Mouse (Mus musculus) embryonic fibroblast, embryonic 13.5 days (primary cell): ENCODE measurements at regions not wholly inside any gene's neighbourhood (a gene's known extent, or its start where the extent isn't known, plus 50 kb on each side); places are given as distances from the start of the nearest gene placed in this dataset.

ENCODE experiments used
- H3K27ac ChIP-seq: 2 replicates; pipeline ENCODE4 v1.5.1; 2012; ENCODE audit warnings: low read length, control low read depth, inconsistent platforms; ENCODE audit not compliant: insufficient read depth
- H3K4me1 ChIP-seq: 2 replicates; pipeline ENCODE4 v1.6.1; 2011; ENCODE audit warnings: low read length; ENCODE audit not compliant: control insufficient read depth, insufficient read depth
- H3K4me3 ChIP-seq: 2 replicates; pipeline ENCODE4 v1.5.1; 2011; ENCODE audit warnings: mild to moderate bottlenecking, control low read depth, low read length; ENCODE audit not compliant: insufficient read depth
- CTCF ChIP-seq: IDR thresholded peaks from 2 replicates; pipeline ENCODE4 v1.5.1; 2011; ENCODE audit warnings: mild to moderate bottlenecking, control low read depth, low read length, moderate library complexity, borderline replicate concordance; ENCODE audit not compliant: insufficient read depth
- POLR2A ChIP-seq: IDR thresholded peaks from 2 replicates; pipeline ENCODE4 v1.6.1; 2011; ENCODE audit warnings: low read depth, mild to moderate bottlenecking, control low read depth, low read length, moderate library complexity

DNA sequence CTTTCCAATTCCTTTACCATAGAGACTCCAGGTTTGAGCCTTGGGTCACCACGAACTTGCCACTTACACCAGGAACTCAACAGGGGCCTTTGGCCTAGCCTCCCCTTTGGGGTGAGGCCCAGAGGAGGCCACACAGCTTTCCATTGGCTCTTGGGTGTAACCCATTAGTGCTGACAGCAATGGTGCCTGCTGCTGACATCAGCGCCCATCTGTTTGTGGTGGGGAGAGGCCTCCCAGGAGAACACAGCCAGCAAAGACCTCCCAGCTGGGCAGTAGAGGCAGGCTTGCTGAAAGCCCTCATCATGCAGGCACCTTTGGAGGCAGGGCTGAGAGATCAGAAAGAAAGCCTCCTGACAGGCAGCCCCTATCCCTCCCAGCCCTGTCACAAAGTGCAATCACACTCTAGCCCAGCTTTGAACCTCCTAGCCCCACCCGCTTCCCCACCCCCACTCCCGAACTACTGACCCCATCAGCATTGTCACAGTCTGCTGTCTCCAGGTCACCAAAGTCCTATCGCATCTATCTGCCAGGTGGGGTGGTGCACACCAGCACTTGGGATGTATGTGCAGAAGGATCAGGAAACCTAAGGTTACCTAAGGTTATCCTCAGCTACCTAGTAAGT is 83.7 kb downstream of the Vegfa start:
- TF ChIP-seq POLR2A, result no peak
- no peak for TF ChIP-seq CTCF
- Histone ChIP-seq H3K4me3 (no peak overlapping the region), H3K27ac (no peak overlapping the region), H3K4me1 (peaks cover 15% of the 10 kb centered on the region)

DNA sequence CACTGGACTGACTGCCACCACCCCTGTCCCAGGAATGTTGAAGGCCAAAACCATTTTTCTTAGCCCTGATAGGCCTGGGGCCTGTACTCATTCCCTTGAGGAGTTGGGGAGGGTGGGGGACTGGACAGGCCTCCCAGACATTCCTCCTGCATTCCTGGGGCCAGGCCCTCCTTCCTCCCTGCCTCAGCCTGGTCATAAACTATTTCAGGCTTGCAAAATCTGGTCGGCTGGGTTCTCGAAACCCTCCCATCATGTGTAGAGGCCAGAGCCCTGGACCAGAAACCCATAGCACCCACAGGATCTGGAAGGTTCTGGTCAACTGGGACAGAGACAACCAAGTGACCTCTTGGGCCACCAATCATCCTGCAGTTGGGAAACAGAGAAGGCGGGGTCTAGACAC is 87.2 kb downstream of the Vegfa start:
- no peak for TF ChIP-seq CTCF
- no peak for TF ChIP-seq POLR2A
- H3K27ac ChIP-seq, result 0 out of 2 replicates have a peak overlapping the region, but pooled peaks have one; percentile 8

DNA sequence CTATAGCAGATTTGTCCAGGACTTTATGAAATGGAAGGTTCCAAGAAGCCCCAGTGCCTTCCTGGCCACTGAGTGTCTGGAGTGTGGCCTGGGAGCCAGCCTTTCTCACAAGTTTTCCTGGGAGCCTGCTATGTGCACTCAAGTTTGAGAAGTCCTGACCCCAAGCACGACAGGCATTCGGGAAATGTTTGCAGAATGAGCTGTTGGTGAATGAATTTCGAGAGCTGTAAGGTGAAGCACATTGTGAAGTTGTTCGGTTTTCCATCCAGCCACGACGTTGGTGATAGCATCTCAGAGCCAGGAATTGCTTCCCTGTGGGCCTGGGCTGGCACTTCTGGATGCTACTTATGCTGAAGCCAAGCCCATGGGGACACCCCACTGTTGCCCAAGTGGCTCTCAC is 88.9 kb downstream of the Vegfa start:
- peaks cover 16% of the 10 kb centered on the region for H3K4me1 ChIP-seq
- no peak overlapping the region for H3K4me3 ChIP-seq
- H3K27ac ChIP-seq, result peak overlapping the region; percentile 65
- TF ChIP-seq POLR2A, result no peak
- no peak for TF ChIP-seq CTCF

More for the DNA sequence above, 87.2 kb downstream of the Vegfa start:
- Histone ChIP-seq H3K4me1 (peaks cover 16% of the 10 kb centered on the region), H3K4me3 (no peak overlapping the region)

DNA sequence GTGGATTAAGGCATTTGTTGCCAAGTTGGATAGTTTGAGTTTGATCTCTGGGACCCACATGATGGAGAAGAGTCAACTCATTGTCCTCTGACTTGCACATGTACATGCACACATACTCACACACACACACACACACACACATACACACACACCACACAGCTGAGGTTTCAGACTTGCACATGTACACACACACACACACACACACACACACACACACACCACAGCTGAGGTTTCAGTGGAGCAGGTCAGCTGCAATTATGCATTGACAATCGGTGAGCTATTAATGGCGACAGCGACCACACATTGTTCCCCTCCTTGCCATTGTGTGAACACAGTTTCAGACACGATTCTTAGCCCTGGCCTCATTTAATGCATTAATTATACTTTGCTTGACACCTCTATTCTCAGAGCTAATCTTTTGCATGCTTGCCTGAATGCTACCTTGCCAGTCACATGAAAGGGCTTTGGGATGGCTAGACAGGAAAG is 90.2 kb downstream of the Vegfa start:
- Histone ChIP-seq H3K4me1 (peaks cover 16% of the 10 kb centered on the region), H3K4me3 (no peak overlapping the region), H3K27ac (no peak overlapping the region)
- TF ChIP-seq POLR2A (no peak), CTCF (no peak)

DNA sequence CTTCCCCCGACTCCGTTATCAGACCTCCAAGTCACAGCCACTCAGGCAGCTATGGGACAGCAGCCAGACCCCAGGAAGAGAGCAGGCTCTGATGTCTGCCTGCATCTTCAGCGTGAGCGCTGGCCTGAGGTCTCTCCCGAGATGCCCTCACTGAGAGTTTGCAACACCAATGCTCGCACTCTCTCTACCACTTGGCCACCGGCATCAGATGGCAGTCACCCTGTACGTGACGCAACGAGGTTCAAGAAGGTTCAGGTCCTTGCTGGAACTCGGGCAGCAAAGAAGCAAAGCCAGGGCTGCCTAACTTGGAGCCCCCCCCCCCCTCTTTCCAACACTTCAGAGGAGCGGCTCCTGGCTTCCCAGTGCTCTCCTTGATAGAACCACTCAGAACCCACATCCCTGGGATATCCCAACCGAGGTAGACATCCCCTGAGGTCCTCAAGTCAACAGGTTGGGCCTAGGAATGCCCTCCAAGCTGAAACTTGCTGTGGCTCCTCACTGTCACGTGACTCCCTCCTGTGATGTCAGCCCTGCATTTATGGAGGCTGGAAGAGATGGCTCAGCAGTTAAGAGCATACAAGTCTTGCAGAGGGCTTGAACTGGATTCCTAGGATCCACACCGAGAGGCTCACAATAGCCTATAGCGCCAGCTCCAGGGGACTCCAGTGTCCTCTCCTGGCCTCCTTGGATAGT is 91.9 kb downstream of the Vegfa start:
- peaks cover 14% of the 10 kb centered on the region for H3K4me1 ChIP-seq
- H3K4me3 ChIP-seq, result no peak overlapping the region
- no peak overlapping the region for H3K27ac ChIP-seq
- TF ChIP-seq CTCF (no peak), POLR2A (no peak)

DNA sequence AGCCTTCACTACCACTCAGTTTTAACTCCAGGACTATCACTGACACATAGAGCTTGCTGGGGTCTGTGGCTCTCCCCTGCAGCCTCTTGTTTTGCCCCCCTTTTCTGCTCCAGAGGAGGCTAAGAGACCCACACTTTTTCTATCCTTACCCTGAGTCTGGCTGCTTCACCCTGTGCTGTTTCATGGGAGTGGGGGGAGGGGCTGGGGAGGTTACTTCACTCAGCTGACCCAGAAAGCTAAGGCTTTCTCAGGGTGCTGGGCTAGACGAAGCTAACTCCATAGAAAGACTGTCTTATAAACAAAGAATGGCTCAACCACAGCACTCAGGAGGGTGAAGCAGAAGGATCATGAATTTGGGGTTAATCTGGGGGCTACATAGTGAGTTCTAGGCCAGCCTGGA is 93.9 kb downstream of the Vegfa start:
- H3K4me1 ChIP-seq, result no peaks in the 10 kb centered on the region; the same call in 1 of the 2 replicates
- H3K27ac ChIP-seq, result no peak overlapping the region
- TF ChIP-seq CTCF (no peak), POLR2A (no peak)
- H3K4me3 ChIP-seq, result no peak overlapping the region

DNA sequence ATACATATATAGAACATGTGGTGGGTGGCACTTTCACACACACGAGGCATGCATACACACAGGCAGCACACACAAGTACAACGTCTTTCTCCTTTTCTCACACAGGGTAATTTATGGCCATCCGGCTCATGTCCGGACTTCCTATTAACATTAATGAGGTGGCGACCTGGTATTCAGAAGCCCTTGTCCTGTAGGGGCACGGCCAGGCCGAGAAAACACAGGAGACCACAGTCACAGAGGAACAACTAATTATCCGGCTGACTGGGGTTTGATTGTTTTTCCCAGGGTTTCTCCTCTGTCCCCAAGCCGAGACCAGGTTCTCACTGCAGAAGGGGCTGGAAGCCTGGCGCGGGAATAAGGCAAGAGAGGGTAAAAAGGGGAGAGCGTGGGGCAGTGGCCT is 95.6 kb downstream of the Vegfa start:
- Histone ChIP-seq H3K4me3 (no peak overlapping the region), H3K27ac (no peak overlapping the region), H3K4me1 (no peaks in the 10 kb centered on the region; the same call in 1 of the 2 replicates)
- TF ChIP-seq POLR2A (no peak), CTCF (no peak)

DNA sequence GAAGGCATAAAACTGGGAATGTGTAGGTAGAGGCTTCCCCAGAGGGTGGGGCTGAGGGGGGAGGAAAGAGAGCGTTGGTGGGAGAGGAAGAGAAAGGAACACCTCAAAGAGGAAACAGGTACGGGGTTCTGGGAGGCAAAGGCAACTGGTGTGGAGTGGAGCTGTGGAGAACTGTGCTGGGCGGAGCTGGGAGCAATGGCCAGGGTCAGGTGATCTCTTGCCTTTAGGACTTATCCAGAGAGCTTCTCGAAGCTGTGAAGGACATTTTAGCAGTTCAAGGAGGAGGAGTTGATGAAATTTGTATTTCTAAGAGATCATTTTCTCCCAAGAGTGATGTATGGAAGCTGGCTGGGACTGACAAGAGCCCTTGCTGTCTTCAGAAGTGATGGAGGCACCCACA is 96.9 kb downstream of the Vegfa start:
- no peak overlapping the region for H3K27ac ChIP-seq

DNA sequence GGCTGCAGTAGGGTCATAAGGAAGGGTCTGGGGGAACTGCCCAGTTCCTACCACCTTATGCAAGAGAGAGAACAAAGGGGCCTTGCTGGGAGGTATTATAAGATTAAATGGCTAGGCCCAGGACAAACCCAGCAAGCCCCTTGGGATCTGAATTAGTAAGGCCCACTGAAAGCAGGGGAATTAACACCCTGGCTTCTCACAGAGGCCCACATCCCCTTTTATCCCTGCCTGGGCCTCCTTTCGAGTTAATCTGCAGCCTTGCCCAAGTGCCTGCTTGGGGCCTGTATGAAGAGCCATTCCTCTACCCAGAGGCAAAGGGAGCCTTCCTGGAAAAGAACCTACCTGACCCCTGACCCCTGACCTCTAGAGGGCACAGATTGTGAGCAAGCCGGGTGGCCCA is 98.2 kb downstream of the Vegfa start:
- H3K4me1 ChIP-seq, result no peaks in the 10 kb centered on the region; the same call in 1 of the 2 replicates
- no peak overlapping the region for H3K27ac ChIP-seq

More for the DNA sequence above, 96.9 kb downstream of the Vegfa start:
- H3K4me3 ChIP-seq, result no peak overlapping the region
- H3K4me1 ChIP-seq, result no peaks in the 10 kb centered on the region; the same call in 1 of the 2 replicates
- TF ChIP-seq CTCF (no peak), POLR2A (no peak)

DNA sequence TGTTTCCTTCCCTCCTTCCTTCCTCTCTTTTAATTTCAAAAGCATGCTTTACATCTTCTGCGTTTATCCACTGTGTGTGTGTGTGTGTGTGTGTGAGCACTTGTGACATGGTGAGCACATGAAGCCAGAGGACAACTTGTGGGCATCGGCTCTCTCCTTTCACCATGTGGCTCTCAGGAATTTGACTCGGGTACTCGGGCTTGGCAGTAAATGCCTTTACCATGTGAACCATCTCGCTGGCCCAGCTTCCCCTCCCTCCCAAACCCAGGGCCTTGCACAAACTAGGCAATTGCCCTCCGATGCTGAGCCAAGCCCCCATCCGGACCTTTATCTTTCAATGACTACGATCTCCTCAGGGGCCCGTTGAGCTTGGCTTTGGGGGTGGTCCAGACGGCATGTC is 99.1 kb downstream of the Vegfa start:
- TF ChIP-seq CTCF, result no peak
- TF ChIP-seq POLR2A, result no peak
- H3K27ac ChIP-seq, result no peak overlapping the region
- no peaks in the 10 kb centered on the region; the same call in 1 of the 2 replicates for H3K4me1 ChIP-seq
- no peak overlapping the region for H3K4me3 ChIP-seq

More for the DNA sequence above, 98.2 kb downstream of the Vegfa start:
- H3K4me3 ChIP-seq, result no peak overlapping the region
- TF ChIP-seq CTCF (no peak), POLR2A (no peak)

DNA sequence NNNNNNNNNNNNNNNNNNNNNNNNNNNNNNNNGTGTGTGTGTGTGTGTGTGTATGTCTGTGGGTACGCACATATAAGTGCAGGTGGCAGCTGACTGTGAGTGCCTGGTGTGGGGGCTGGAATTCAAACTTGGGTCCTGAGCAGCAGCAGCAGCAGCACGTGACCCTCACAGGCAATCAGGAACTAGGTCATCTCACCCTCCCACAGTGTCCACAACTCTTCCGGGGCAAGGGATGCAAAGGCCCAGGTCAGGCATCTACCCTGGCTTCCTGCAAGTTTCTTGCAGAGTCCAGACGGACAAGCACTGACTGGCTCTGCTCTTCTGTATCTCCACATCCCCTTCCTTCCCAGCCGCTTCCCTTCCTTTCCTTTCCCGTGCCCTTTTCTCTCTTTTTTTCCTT is 99.6 kb downstream of the Vegfa start:
- H3K4me1 ChIP-seq, result no peaks in the 10 kb centered on the region; the same call in 1 of the 2 replicates
- H3K4me3 ChIP-seq, result no peak overlapping the region
- no peak overlapping the region for H3K27ac ChIP-seq
- TF ChIP-seq CTCF (no peak), POLR2A (no peak)
